Mouse (Mus musculus) testis, postnatal 10 days (tissue): Measurements from ENCODE around the gene Tbx19.
A peak's percentile ranks its signal among the peaks of the same experiment; 100 is the strongest.

Experiments used
- DNase-seq: peaks from one replicate; pipeline ENCODE4 v3.0.0; 2021; ENCODE audit warnings: low spot score

Tbx19 gene

GRCm38 (mm10) chr1:165114460-165115175 is 46.0 kb downstream of the Tbx19 start:
- no peak for DNase-seq

GRCm38 (mm10) chr1:165113700-165114099 is 46.9 kb downstream of the Tbx19 start:
- DNase-seq = no peak

- no peak for DNase-seq
Measured at GRCm38 (mm10) chr1:165110659-165111058, 49.9 kb downstream of the Tbx19 start.

GRCm38 (mm10) chr1:165109135-165109534 is 51.4 kb downstream of the Tbx19 start:
- no peak for DNase-seq

GRCm38 (mm10) chr1:165108477-165108876 is 52.1 kb downstream of the Tbx19 start:
- DNase-seq = no peak

GRCm38 (mm10) chr1:165106011-165106385 is 54.6 kb downstream of the Tbx19 start:
- no peak for DNase-seq

GRCm38 (mm10) chr1:165105270-165106010 is 55.1 kb downstream of the Tbx19 start:
- no peak for DNase-seq

- DNase-seq = no peak
Measured at GRCm38 (mm10) chr1:165104707-165105259, 55.8 kb downstream of the Tbx19 start.

- DNase-seq = no peak
Measured at GRCm38 (mm10) chr1:165099569-165099968, 61.0 kb downstream of the Tbx19 start.

GRCm38 (mm10) chr1:165094871-165095270 is 65.7 kb downstream of the Tbx19 start:
- DNase-seq = no peak

- DNase-seq = peak; percentile 47
Measured at GRCm38 (mm10) chr1:165091721-165092120, 68.9 kb downstream of the Tbx19 start.

GRCm38 (mm10) chr1:165089556-165089955 is 71.0 kb downstream of the Tbx19 start:
- DNase-seq = no peak
